Mouse (Mus musculus): ENCODE data around the gene Zmym4.

DNA sequence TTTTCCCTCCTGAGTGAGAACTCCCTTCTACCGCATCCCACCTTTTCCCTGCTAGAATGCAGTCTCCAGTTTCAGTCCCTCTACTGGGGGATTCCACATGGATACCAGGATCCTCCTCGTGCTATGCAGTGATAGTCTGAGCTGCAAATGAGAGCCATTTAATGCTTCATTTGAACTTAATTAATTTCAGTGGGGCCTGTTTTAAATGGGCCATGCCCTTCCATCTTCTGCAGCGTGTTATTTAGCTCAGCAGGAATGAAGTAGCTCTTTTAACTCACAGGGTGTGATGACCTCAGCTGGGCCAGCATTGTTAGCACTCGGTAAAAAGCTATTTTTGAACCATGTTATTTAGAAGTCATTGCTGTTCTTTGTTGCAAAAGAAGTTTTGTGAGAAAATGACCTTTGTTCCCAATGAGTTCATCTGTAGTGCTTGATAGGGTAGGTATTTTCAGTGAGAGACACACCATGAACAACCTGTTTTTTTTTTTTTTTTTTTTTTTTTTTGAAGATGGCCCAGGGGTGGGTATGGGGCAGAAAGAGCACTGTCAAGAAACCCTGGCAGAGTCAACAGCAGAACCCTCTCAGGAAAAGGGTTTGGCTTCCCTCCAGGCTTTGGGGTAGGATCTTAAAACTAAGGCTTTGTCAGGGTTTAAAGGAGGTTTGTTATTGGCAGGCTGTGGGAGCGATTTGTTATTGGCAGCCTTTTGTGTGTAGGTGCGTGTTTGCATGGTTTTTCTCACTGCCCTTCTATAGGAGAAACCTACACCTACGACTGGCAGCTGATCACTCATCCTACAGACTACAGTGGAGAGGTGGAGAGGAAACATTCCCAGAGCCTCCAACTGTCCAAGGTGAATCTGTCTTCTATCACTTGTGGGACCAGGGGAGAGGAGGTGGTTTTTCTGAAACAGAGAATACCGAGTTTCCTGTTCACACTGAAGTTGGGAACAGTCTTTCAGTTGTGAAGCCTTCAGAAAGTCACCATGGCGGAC lies 144.7 kb downstream of the Zmym4 start:
- no peak for TF ChIP-seq CTCF (conservative IDR thresholded peaks at IDR 0.05; ENCODE audit: low read length)
- no peak for TF ChIP-seq POU5F1 (IDR thresholded peaks at IDR 0.05; ENCODE audit: borderline replicate concordance, low read length)
- no peak for TF ChIP-seq NANOG (IDR thresholded peaks at IDR 0.05; ENCODE audit: borderline replicate concordance, low read length)

Measured in E14TG2a.4 (cell line).